Mouse (Mus musculus) lung, embryonic 15.5 days (tissue): ENCODE results near the gene Itpkb. TPM values are rescaled to one million over a fixed set of nuclear protein-coding genes. Genes with fewer than 3 reads are reported as not detected.
A peak's percentile ranks its signal among the peaks of the same experiment; 100 is the strongest.

Experiments used
- ATAC-seq: fragments of 200-750 bp; cut with Nextera tagmentation; 2 replicates; pipeline ENCODE4 v1.8.0; 2017; ENCODE audit warnings: moderate number of reproducible peaks, borderline replicate concordance; ENCODE audit not compliant: low FRiP score, low TSS enrichment; ENCODE audit errors: extremely low read depth
- H3K27ac ChIP-seq: fragments of 300-500 bp; sonication (generic); 2 replicates; pipeline ENCODE4 v1.5.1; 2015; ENCODE audit warnings: moderate library complexity, mild to moderate bottlenecking, inconsistent platforms
- H3K27me3 ChIP-seq: fragments of 300-500 bp; sonication (generic); 2 replicates; pipeline ENCODE4 v1.6.1; 2015; ENCODE audit warnings: inconsistent platforms
- H3K36me3 ChIP-seq: fragments of 300-500 bp; sonication (generic); 2 replicates; pipeline ENCODE4 v1.6.1; 2015; ENCODE audit warnings: inconsistent platforms
- H3K4me1 ChIP-seq: fragments of 300-500 bp; sonication (generic); 2 replicates; pipeline ENCODE4 v1.6.1; 2015; ENCODE audit warnings: inconsistent platforms
- H3K4me2 ChIP-seq: fragments of 300-500 bp; sonication (generic); 2 replicates; pipeline ENCODE4 v1.6.1; 2015; ENCODE audit warnings: inconsistent platforms, mild to moderate bottlenecking, moderate library complexity
- H3K4me3 ChIP-seq: fragments of 300-500 bp; sonication (generic); 2 replicates; pipeline ENCODE4 v1.5.1; 2015; ENCODE audit warnings: mild to moderate bottlenecking, inconsistent platforms
- H3K9ac ChIP-seq: fragments of 300-500 bp; sonication (generic); 2 replicates; pipeline ENCODE4 v1.6.1; 2015; ENCODE audit warnings: inconsistent platforms
- H3K9me3 ChIP-seq: fragments of 300-500 bp; sonication (generic); 2 replicates; pipeline ENCODE4 v1.6.1; 2016; ENCODE audit warnings: inconsistent platforms
- WGBS: fragments of 180-500 bp; shearing (Covaris S2); methylation state at CpG from one replicate; pipeline ENCODE4 v1.1.7; 2015; 5-methylcytosine and 5-hydroxymethylcytosine counted together
- polyA plus RNA-seq: library from polyadenylated mRNA; unstranded; fragments of >200 nt; fragmentation: Nextera tagmentation; extraction: Ambion mirVana; gene quantifications from 2 replicates; pipeline ENCODE4 v1.2.1, GENCODE M21; 2015

The Itpkb gene
- polyA plus RNA-seq, 1 experiment from 2014 or later: 10.9 TPM

GRCm38 (mm10) chr1:180349090-180349489 is 18.8 kb downstream of the Itpkb start:
- Histone ChIP-seq H3K4me2 (no peak overlapping the region), H3K4me1 (peaks cover 26% of the 10 kb centered on the region), H3K27ac (no peak overlapping the region), H3K9me3 (no peaks in the 10 kb centered on the region), H3K9ac (no peak overlapping the region), H3K27me3 (no peaks in the 10 kb centered on the region), H3K36me3 (no peaks in the 10 kb centered on the region), H3K4me3 (no peak overlapping the region)
- no peak for ATAC-seq

GRCm38 (mm10) chr1:180352258-180352657 is 22.0 kb downstream of the Itpkb start:
- Histone ChIP-seq H3K4me1 (peaks cover 38% of the 10 kb centered on the region), H3K27me3 (no peaks in the 10 kb centered on the region), H3K9ac (no peak overlapping the region), H3K36me3 (no peaks in the 10 kb centered on the region), H3K4me3 (no peak overlapping the region), H3K9me3 (no peaks in the 10 kb centered on the region), H3K4me2 (no peak overlapping the region), H3K27ac (no peak overlapping the region)
- WGBS: 41% methylated on average over 3 of the region's 3 CpGs
- no peak for ATAC-seq

DNA sequence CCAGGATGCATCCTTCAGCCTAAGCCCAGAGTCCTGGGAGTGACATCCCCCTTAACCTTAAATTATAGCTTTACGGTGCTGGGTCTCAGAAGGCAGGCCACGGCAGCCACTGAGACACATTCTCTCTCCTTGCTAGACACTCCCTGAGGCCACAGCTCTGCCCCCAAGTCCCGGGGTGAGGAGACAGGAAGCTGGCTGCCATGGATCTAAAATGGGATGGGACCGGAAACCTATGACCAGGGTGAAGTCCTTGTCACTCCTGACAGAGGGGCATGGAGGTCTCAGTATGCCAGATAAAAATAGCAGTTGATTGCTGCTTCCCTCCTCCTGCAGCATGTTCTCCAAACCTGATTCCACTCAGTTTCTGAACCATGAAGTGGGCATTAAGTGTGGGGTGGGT is 23.8 kb downstream of the Itpkb start:
- Histone ChIP-seq H3K27me3 (no peaks in the 10 kb centered on the region), H3K4me3 (no peak overlapping the region), H3K9ac (no peak overlapping the region), H3K9me3 (no peaks in the 10 kb centered on the region), H3K4me1 (peaks cover 34% of the 10 kb centered on the region), H3K4me2 (no peak overlapping the region), H3K36me3 (no peaks in the 10 kb centered on the region), H3K27ac (no peak overlapping the region)
- 45% methylated on average over 4 of the region's 4 CpGs for WGBS
- ATAC-seq: 0 out of 2 replicates have a peak, but pooled peaks have one; percentile 13

DNA sequence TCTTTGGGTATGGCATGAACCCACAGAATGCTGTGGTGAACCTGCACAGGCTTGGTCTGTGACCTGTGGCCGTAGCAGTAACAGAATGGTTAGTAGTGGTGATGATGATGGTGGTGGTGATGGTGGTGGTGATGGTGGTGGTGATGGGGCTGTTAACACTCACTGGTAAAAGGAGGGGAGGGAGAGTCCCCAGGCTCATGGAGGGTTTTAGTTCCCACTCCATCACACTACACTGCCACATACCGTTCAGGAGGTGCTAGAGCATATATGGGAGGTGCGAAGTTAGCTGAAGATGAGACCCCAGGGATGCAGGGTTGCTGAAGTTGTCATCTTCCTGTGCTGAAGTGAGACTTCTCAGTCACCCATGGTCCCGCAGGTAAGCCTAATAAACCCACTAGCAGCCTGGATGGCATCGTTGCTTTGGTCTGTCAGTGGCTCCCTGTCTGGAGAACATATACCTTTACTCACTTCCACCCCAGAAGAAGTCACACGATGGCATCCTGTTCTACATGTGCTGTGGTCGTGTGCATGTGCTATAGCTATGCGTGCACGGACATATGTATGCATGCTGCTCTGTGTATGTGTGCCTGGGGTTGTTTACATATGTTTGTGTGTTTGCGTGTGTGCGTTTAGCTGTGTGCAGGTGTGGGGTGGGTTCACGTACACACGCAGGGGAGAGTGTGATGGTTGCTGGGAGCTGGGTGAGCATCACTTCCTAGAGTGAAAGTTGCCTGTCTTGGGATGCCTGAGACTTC is 24.9 kb downstream of the Itpkb start:
- H3K9ac ChIP-seq: no peak overlapping the region
- no peaks in the 10 kb centered on the region for H3K27me3 ChIP-seq
- H3K27ac ChIP-seq: no peak overlapping the region
- no peak overlapping the region for H3K4me3 ChIP-seq
- H3K36me3 ChIP-seq: no peaks in the 10 kb centered on the region
- WGBS: 83% methylated on average over 13 of the region's 13 CpGs
- H3K4me1 ChIP-seq: peaks cover 34% of the 10 kb centered on the region
- ATAC-seq: no peak
- H3K9me3 ChIP-seq: no peaks in the 10 kb centered on the region
- no peak overlapping the region for H3K4me2 ChIP-seq

GRCm38 (mm10) chr1:180356176-180356575 is 25.9 kb downstream of the Itpkb start:
- no peak overlapping the region for H3K27ac ChIP-seq
- no peaks in the 10 kb centered on the region for H3K9me3 ChIP-seq
- no peaks in the 10 kb centered on the region for H3K36me3 ChIP-seq
- no peak for ATAC-seq
- no peaks in the 10 kb centered on the region for H3K27me3 ChIP-seq
- peaks cover 34% of the 10 kb centered on the region for H3K4me1 ChIP-seq
- no peak overlapping the region for H3K4me2 ChIP-seq
- H3K4me3 ChIP-seq: no peak overlapping the region
- no peak overlapping the region for H3K9ac ChIP-seq
- WGBS: 65% methylated on average over 4 of the region's 4 CpGs

DNA sequence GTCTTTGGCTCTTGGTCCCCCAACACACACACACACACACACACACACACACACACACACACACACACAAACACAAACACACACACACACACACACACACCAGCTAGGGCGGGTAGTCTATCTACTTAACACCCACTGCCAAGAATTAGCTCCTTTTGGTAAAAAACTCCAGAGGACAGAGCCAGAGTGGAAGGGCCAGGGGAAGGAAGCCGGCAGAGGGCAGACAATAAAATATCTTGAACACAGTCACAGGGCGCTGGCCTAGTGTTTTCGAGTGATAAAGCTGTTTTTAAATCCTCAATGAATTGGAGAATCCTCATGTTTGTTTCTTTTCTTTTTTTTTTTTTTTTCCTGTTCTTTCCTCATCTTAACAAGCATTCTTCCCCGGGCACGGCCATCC is 26.6 kb downstream of the Itpkb start:
- Histone ChIP-seq H3K4me1 (peaks cover 27% of the 10 kb centered on the region), H3K9ac (no peak overlapping the region), H3K4me3 (no peak overlapping the region), H3K27ac (no peak overlapping the region), H3K27me3 (no peaks in the 10 kb centered on the region), H3K9me3 (no peaks in the 10 kb centered on the region), H3K36me3 (no peaks in the 10 kb centered on the region), H3K4me2 (no peak overlapping the region)
- no peak for ATAC-seq
- WGBS: 56% methylated on average over 6 of the region's 6 CpGs

DNA sequence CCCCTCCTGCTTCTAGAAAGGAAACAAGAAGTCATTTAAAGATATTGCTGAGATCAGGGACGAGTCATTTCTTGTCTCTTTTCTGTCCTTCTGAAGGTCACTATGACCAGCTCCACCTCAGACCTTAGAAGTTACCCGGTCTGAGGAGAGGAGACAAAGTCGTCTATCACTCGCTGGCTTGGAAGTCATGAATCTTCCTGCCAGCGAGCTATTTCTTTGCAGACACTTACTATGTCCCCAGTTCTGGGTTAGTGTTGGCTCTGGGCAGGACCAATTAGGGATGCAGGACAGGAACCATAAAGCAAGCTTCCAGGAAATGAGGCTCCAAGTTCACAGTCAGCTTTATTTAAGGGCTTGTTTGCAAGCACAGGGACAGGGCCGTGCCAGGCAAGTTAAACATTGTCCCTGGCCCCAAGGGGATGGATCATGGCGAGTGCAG is 27.6 kb downstream of the Itpkb start:
- Histone ChIP-seq H3K27me3 (no peaks in the 10 kb centered on the region), H3K9ac (no peak overlapping the region), H3K27ac (no peak overlapping the region), H3K4me1 (peaks cover 20% of the 10 kb centered on the region), H3K4me3 (no peak overlapping the region), H3K36me3 (no peaks in the 10 kb centered on the region), H3K4me2 (no peak overlapping the region), H3K9me3 (no peaks in the 10 kb centered on the region)
- ATAC-seq: no peak
- WGBS: 47% methylated on average over 7 of the region's 7 CpGs

GRCm38 (mm10) chr1:180358466-180358865 is 28.2 kb downstream of the Itpkb start:
- Histone ChIP-seq H3K9ac (no peak overlapping the region), H3K27ac (no peak overlapping the region), H3K4me2 (no peak overlapping the region), H3K4me3 (no peak overlapping the region), H3K36me3 (no peaks in the 10 kb centered on the region), H3K4me1 (peaks cover 23% of the 10 kb centered on the region), H3K27me3 (no peaks in the 10 kb centered on the region), H3K9me3 (no peaks in the 10 kb centered on the region)
- no peak for ATAC-seq
- 91% methylated on average over 9 of the region's 9 CpGs for WGBS

- no peak for ATAC-seq
- no peaks in the 10 kb centered on the region for H3K9me3 ChIP-seq
- H3K4me2 ChIP-seq: no peak overlapping the region
- H3K4me1 ChIP-seq: peaks cover 26% of the 10 kb centered on the region
- no peaks in the 10 kb centered on the region for H3K27me3 ChIP-seq
- WGBS: 76% methylated on average over 5 of the region's 5 CpGs
- no peaks in the 10 kb centered on the region for H3K36me3 ChIP-seq
- no peak overlapping the region for H3K4me3 ChIP-seq
- H3K9ac ChIP-seq: no peak overlapping the region
- H3K27ac ChIP-seq: no peak overlapping the region
Measured at GRCm38 (mm10) chr1:180359311-180359710, 29.0 kb downstream of the Itpkb start.

- no peak for ATAC-seq
Measured at GRCm38 (mm10) chr1:180362176-180362575, 31.9 kb downstream of the Itpkb start.

GRCm38 (mm10) chr1:180362844-180363243 is 32.6 kb downstream of the Itpkb start:
- Histone ChIP-seq H3K27ac (peak overlapping the region; percentile 94), H3K4me2 (0 out of 2 replicates have a peak overlapping the region, but pooled peaks have one; percentile 3), H3K36me3 (no peaks in the 10 kb centered on the region), H3K4me3 (no peak overlapping the region), H3K4me1 (peaks cover 46% of the 10 kb centered on the region), H3K9ac (no peak overlapping the region), H3K27me3 (no peaks in the 10 kb centered on the region), H3K9me3 (no peaks in the 10 kb centered on the region)
- no peak for ATAC-seq
- 65% methylated on average over 5 of the region's 5 CpGs for WGBS

More at GRCm38 (mm10) chr1:180362176-180362575, 31.9 kb downstream of the Itpkb start:
- WGBS: 92% methylated on average over 4 of the region's 4 CpGs
- Histone ChIP-seq H3K4me3 (no peak overlapping the region), H3K27ac (peak overlapping the region; percentile 94; the same call in 1 of the 2 replicates), H3K9me3 (no peaks in the 10 kb centered on the region), H3K9ac (no peak overlapping the region), H3K4me2 (no peak overlapping the region), H3K36me3 (no peaks in the 10 kb centered on the region), H3K4me1 (peaks cover 41% of the 10 kb centered on the region), H3K27me3 (no peaks in the 10 kb centered on the region)

GRCm38 (mm10) chr1:180363317-180363716 is 33.0 kb downstream of the Itpkb start:
- Histone ChIP-seq H3K9ac (no peak overlapping the region), H3K27me3 (no peaks in the 10 kb centered on the region), H3K9me3 (no peaks in the 10 kb centered on the region), H3K4me1 (peaks cover 51% of the 10 kb centered on the region), H3K36me3 (no peaks in the 10 kb centered on the region), H3K27ac (peak overlapping the region; percentile 94), H3K4me2 (0 out of 2 replicates have a peak overlapping the region, but pooled peaks have one; percentile 3), H3K4me3 (no peak overlapping the region)
- ATAC-seq: no peak
- WGBS: 48% methylated on average over 3 of the region's 3 CpGs
